Comparison of ENCODE assay signal across 9 mouse cellular contexts in genomic region chr15:6299554-6299953, GRCm38 (mm10). TPM values are rescaled to one million over a fixed set of nuclear protein-coding genes. Genes with fewer than 3 reads are reported as not detected.
DNase-seq lines count a peak whose midpoint lies in the region.
"Had no signal": no experiment of that assay in that cellular context is flagged by ENCODE, and none has a peak within 500 bp of the region (broad histone marks: within the 10 kb centered on the region; RNA-seq: fewer than 3 reads in every experiment).

Gene Dab2, plus strand, starts transcription at chr15:6299788.

- H3K4me1 ChIP-seq in embryonic facial prominence, embryonic 10.5 days, result no peaks in the 10 kb centered on the region

- no peak within 1 kb of the TSS for H3K4me3 ChIP-seq in embryonic facial prominence, embryonic 10.5 days

- no peaks in the 10 kb centered on the region for H3K36me3 ChIP-seq in embryonic facial prominence, embryonic 10.5 days (replicated peaks)
- H3K36me3 ChIP-seq: G1E had no signal

- WGBS in embryonic facial prominence, embryonic 10.5 days, result 91% methylated on average over 3 of the region's 3 CpGs

- H3K9me3 ChIP-seq in embryonic facial prominence, embryonic 10.5 days, result no peaks in the 10 kb centered on the region
- H3K9me3 ChIP-seq: G1E had no signal

- no peak for DNase-seq in layer of hippocampus, postnatal 14 days (ENCODE audit: low spot score in 2 of 2)
- DNase-seq in layer of hippocampus, adult 9-10 months (ENCODE audit: low spot score), result no peak
- DNase-seq in embryonic facial prominence, embryonic 10.5 days (ENCODE audit: low spot score), result no peak
- no peak for DNase-seq in heart, postnatal 10 days
- DNase-seq in left cerebral cortex, postnatal 4 days, result no peak
- no peak for DNase-seq in cerebellum, adult 11-12 months
- no peak for DNase-seq in c-Kit-positive CD71-positive TER-119-positive erythroid progenitor cells, embryonic 14.5 days (ENCODE audit: low spot score)
- DNase-seq in ovary, postnatal 10 days (ENCODE audit: low spot score), result no peak

- H3K27ac ChIP-seq in embryonic facial prominence, embryonic 10.5 days (replicated peaks), result no peak within 1 kb of the TSS

- no peaks in the 10 kb centered on the region for H3K27me3 ChIP-seq in embryonic facial prominence, embryonic 10.5 days (replicated peaks; ENCODE audit: low read depth, poor library complexity, severe bottlenecking)

- intact Hi-C loops in heart, postnatal 10 days (cut with DNase I), result no loop called here
- intact Hi-C loops in left cerebral cortex, postnatal 4 days (cut with DNase I), result no loop called here

RNA-seq across cellular contexts. Expression of gene Dab2, which starts in this region (rescaled TPM):
- 10 to 100 TPM; 16.1 to 21.7 TPM for total RNA-seq in layer of hippocampus, postnatal 14 days (2021)
- polyA plus RNA-seq in embryonic facial prominence, embryonic 10.5 days (2016; fragmentation: Nextera tagmentation; extraction: Ambion mirVana), result 40.2 and 47.5 TPM in 2 replicates
- total RNA-seq in heart, postnatal 10 days (2021), result 10 to 100 TPM; 42.4 to 50.6 TPM
- 10 to 100 TPM; 35.6 to 37.3 TPM for total RNA-seq in left cerebral cortex, postnatal 4 days (2021)
- polyA plus RNA-seq: G1E had no signal
